Mouse (Mus musculus) CH12.LX (cell line): ENCODE measurements at regions not wholly inside any gene's neighbourhood (a gene's known extent, or its start where the extent isn't known, plus 50 kb on each side); places are given as distances from the start of the nearest gene placed in this dataset.

Experiments
- DNase-seq: peaks from one replicate; pipeline ENCODE4 v3.0.0-alpha.2; 2013; ENCODE audit errors: extremely low read depth
- H3K27ac ChIP-seq: 2 replicates; pipeline ENCODE4 v1.5.1; 2012; ENCODE audit warnings: low read depth, mild to moderate bottlenecking, control low read depth, moderate library complexity; ENCODE audit not compliant: insufficient read depth
- H3K27me3 ChIP-seq: replicated peaks from 2 replicates; pipeline ENCODE3; 2012; ENCODE audit warnings: inconsistent platforms
- H3K36me3 ChIP-seq, 2 experiments: replicated peaks in 1 of 2; 2 replicates each; pipeline versions ENCODE3 to v1.6.1; 2012; ENCODE audit warnings: inconsistent platforms in 1 of 2, low read length in 1 of 2, mild to moderate bottlenecking in 1 of 2, mixed read lengths in 1 of 2, moderate library complexity in 1 of 2; ENCODE audit not compliant: control insufficient read depth in 1 of 2, insufficient read depth in 1 of 2
- H3K4me1 ChIP-seq, 2 experiments: 2 replicates each; pipeline ENCODE4 v1.6.1; 2012; ENCODE audit warnings: inconsistent platforms in 1 of 2, moderate library complexity in 1 of 2; ENCODE audit not compliant: insufficient read depth in 2 of 2, control insufficient read depth in 1 of 2
- H3K4me2 ChIP-seq: 2 replicates; pipeline ENCODE4 v1.6.1; 2012; ENCODE audit warnings: low read depth, mild to moderate bottlenecking, control low read depth; ENCODE audit not compliant: poor library complexity, insufficient read depth, severe bottlenecking
- H3K4me3 ChIP-seq, 3 experiments: fragments of 150-350 bp in 1 of 3; sonication (generic) in 1 of 3; replicated peaks in 1 of 3; 2 replicates each; pipeline versions ENCODE3 to v1.5.1; 2011 to 2012; ENCODE audit warnings: low read depth in 2 of 3, low read length in 2 of 3, mild to moderate bottlenecking in 2 of 3, moderate library complexity in 2 of 3, control low read depth in 1 of 3, improper control_type of control experiment in 1 of 3, inconsistent platforms in 1 of 3, mixed read lengths in 1 of 3; ENCODE audit not compliant: poor library complexity in 1 of 3
- H3K79me2 ChIP-seq: replicated peaks from 2 replicates; pipeline ENCODE4 v1.6.1; 2012; ENCODE audit warnings: mild to moderate bottlenecking, moderate library complexity; ENCODE audit not compliant: control insufficient read depth, poor library complexity, insufficient read depth, severe bottlenecking; ENCODE audit errors: extremely low read depth
- H3K9ac ChIP-seq: 2 replicates; pipeline ENCODE4 v1.6.1; 2012; ENCODE audit warnings: low read depth, mild to moderate bottlenecking, control low read depth, moderate library complexity; ENCODE audit not compliant: insufficient read depth
- H3K9me3 ChIP-seq: replicated peaks from 2 replicates; pipeline ENCODE3; 2012; ENCODE audit warnings: low read length, inconsistent platforms, mixed read lengths
- BHLHE40 ChIP-seq: IDR thresholded peaks from 2 replicates; pipeline ENCODE4 v1.6.1; 2011; ENCODE audit warnings: mild to moderate bottlenecking, low read depth, low read length, improper control_type of control experiment
- CHD2 ChIP-seq: IDR thresholded peaks from 2 replicates; pipeline ENCODE4 v1.6.1; 2011; ENCODE audit warnings: low read length, improper control_type of control experiment
- CTCF ChIP-seq, 2 experiments: IDR thresholded peaks in 1 of 2; conservative IDR thresholded peaks in 1 of 2; 2 replicates each; pipeline ENCODE4 v1.5.1; 2011 to 2012; ENCODE audit warnings: low read depth in 2 of 2, low read length in 2 of 2, improper control_type of control experiment in 1 of 2, inconsistent platforms in 1 of 2, mild to moderate bottlenecking in 1 of 2, moderate library complexity in 1 of 2
- E2F4 ChIP-seq: IDR thresholded peaks from 2 replicates; pipeline ENCODE4 v1.6.1; 2011; ENCODE audit warnings: low read depth, low read length, improper control_type of control experiment; ENCODE audit not compliant: insufficient replicate concordance
- ELF1 ChIP-seq: IDR thresholded peaks from 2 replicates; pipeline ENCODE4 v1.6.1; 2014; ENCODE audit warnings: low read depth, mild to moderate bottlenecking, inconsistent platforms, low read length, improper control_type of control experiment
- ETS1 ChIP-seq: conservative IDR thresholded peaks from 2 replicates; pipeline ENCODE4 v1.6.1; 2012; ENCODE audit warnings: low read depth, mild to moderate bottlenecking, inconsistent platforms, low read length, improper control_type of control experiment, moderate library complexity
- GABPA ChIP-seq: IDR thresholded peaks from 2 replicates; pipeline ENCODE4 v1.6.1; 2012; ENCODE audit warnings: low read depth, low read length, improper control_type of control experiment, inconsistent platforms; ENCODE audit not compliant: insufficient replicate concordance
- HCFC1 ChIP-seq: IDR thresholded peaks from 2 replicates; pipeline ENCODE4 v1.6.1; 2012; ENCODE audit warnings: low read depth, mild to moderate bottlenecking, inconsistent platforms, low read length, improper control_type of control experiment
- JUN ChIP-seq: IDR thresholded peaks from 2 replicates; pipeline ENCODE4 v1.6.1; 2011; ENCODE audit warnings: low read depth, mild to moderate bottlenecking, low read length, improper control_type of control experiment, moderate library complexity; ENCODE audit not compliant: insufficient read depth
- JUND ChIP-seq: conservative IDR thresholded peaks from 2 replicates; pipeline ENCODE4 v1.6.1; 2011; ENCODE audit warnings: low read depth, low read length, improper control_type of control experiment
- MAX ChIP-seq: IDR thresholded peaks from 2 replicates; pipeline ENCODE4 v1.6.1; 2011; ENCODE audit warnings: low read length, improper control_type of control experiment
- MEF2A ChIP-seq: IDR thresholded peaks from 2 replicates; pipeline ENCODE4 v1.6.1; 2014; ENCODE audit warnings: low read depth, mild to moderate bottlenecking, inconsistent platforms, low read length, improper control_type of control experiment, borderline replicate concordance
- MYC ChIP-seq: IDR thresholded peaks from 2 replicates; pipeline ENCODE4 v1.6.1; 2011; ENCODE audit warnings: low read depth, mild to moderate bottlenecking, improper control_type of control experiment, low read length
- NELFE ChIP-seq: IDR thresholded peaks from 2 replicates; pipeline ENCODE4 v1.6.1; 2011; ENCODE audit warnings: low read depth, low read length, improper control_type of control experiment
- PAX5 ChIP-seq: IDR thresholded peaks from 2 replicates; pipeline ENCODE4 v1.6.1; 2012; ENCODE audit warnings: low read length, inconsistent platforms, mixed read lengths
- POLR2A ChIP-seq: IDR thresholded peaks from 2 replicates; pipeline ENCODE4 v1.6.1; 2011; ENCODE audit warnings: low read depth, mild to moderate bottlenecking, improper control_type of control experiment, low read length
- POLR2AphosphoS2 ChIP-seq: IDR thresholded peaks from 2 replicates; pipeline ENCODE4 v1.6.1; 2011; ENCODE audit warnings: low read depth, low read length, improper control_type of control experiment
- RAD21 ChIP-seq: IDR thresholded peaks from 2 replicates; pipeline ENCODE4 v1.6.1; 2011; ENCODE audit warnings: low read depth, mild to moderate bottlenecking, low read length, improper control_type of control experiment, moderate library complexity
- SIN3A ChIP-seq: IDR thresholded peaks from 2 replicates; pipeline ENCODE4 v1.6.1; 2012; ENCODE audit warnings: low read length, improper control_type of control experiment, inconsistent platforms
- TBP ChIP-seq: conservative IDR thresholded peaks from 2 replicates; pipeline ENCODE4 v1.6.1; 2011; ENCODE audit warnings: low read depth, low read length, improper control_type of control experiment
- UBTF ChIP-seq: IDR thresholded peaks from 2 replicates; pipeline ENCODE4 v1.6.1; 2012; ENCODE audit warnings: low read depth, mild to moderate bottlenecking, inconsistent platforms, low read length, improper control_type of control experiment, moderate library complexity
- USF1 ChIP-seq: IDR thresholded peaks from 2 replicates; pipeline ENCODE4 v1.6.1; 2014; ENCODE audit warnings: low read depth, mild to moderate bottlenecking, inconsistent platforms, low read length, improper control_type of control experiment
- USF2 ChIP-seq: conservative IDR thresholded peaks from 2 replicates; pipeline ENCODE4 v1.6.1; 2011; ENCODE audit warnings: low read depth, low read length, improper control_type of control experiment
- ZKSCAN1 ChIP-seq: IDR thresholded peaks from 2 replicates; pipeline ENCODE4 v1.6.1; 2012; ENCODE audit warnings: low read depth, inconsistent platforms, low read length, improper control_type of control experiment, borderline replicate concordance
- ZNF384 ChIP-seq: IDR thresholded peaks from 2 replicates; pipeline ENCODE4 v1.6.1; 2012; ENCODE audit warnings: low read depth, low read length, improper control_type of control experiment, inconsistent platforms
- dilution Hi-C: fragments of 300-500 bp; cut with MboI; formaldehyde crosslinking; loops from 2 replicates; pipeline ENCODE4 v1.14.3; 2020; ENCODE audit warnings: low sequenced_read_pairs; ENCODE audit not compliant: extremely low pct_unique_long_range_greater_than_20kb, extremely low pct_ligation_motif_present
- in situ Hi-C: fragments of 300-500 bp; cut with MboI; formaldehyde crosslinking; loops from 3 replicates; pipeline ENCODE4 v1.14.3; 2019; ENCODE audit warnings: low sequenced_read_pairs, low pct_ligation_motif_present, low pct_unique_long_range_greater_than_20kb, mixed read lengths

GRCm38 (mm10) chr10:118972626-118973025 is 102.6 kb upstream of the Dyrk2 start:
- Histone ChIP-seq H3K79me2 (no peaks in the 10 kb centered on the region), H3K27ac (no peak overlapping the region), H3K4me2 (no peak overlapping the region), H3K27me3 (no peaks in the 10 kb centered on the region), H3K4me3 (no peak overlapping the region), H3K36me3 (no peaks in the 10 kb centered on the region), H3K9me3 (peaks cover 8% of the 10 kb centered on the region), H3K9ac (no peak overlapping the region), H3K4me1 (peaks cover 0 to 51% of the 10 kb centered on the region in 2 experiments; a peak in 2 of 4 replicates)
- dilution Hi-C loops (no loop called here), in situ Hi-C loops (no loop called here)
- TF ChIP-seq BHLHE40 (no peak), CHD2 (no peak), JUN (no peak), MEF2A (no peak)
- no peak for DNase-seq

GRCm38 (mm10) chr10:118970457-118971175 is 100.6 kb upstream of the Dyrk2 start:
- in situ Hi-C loops (no loop called here), dilution Hi-C loops (no loop called here)

GRCm38 (mm10) chr10:118961713-118962181 is 91.7 kb upstream of the Dyrk2 start:
- Histone ChIP-seq H3K4me3 (no peak overlapping the region), H3K9me3 (no peaks in the 10 kb centered on the region), H3K27me3 (no peaks in the 10 kb centered on the region), H3K4me1 (no peaks in the 10 kb centered on the region), H3K27ac (no peak overlapping the region), H3K79me2 (no peaks in the 10 kb centered on the region), H3K36me3 (no peaks in the 10 kb centered on the region), H3K4me2 (no peak overlapping the region), H3K9ac (no peak overlapping the region)
- TF ChIP-seq USF2 (no peak), UBTF (no peak), MYC (no peak), ETS1 (no peak), CHD2 (no peak), USF1 (no peak), POLR2AphosphoS2 (no peak), ZNF384 (no peak), NELFE (no peak), JUND (no peak), TBP (no peak), SIN3A (no peak), JUN (no peak), CTCF (conservative IDR thresholded peaks at IDR 0.05 in 1 of 2, IDR thresholded peaks at IDR 0.05 in 1 of 2; ENCODE audit: low read depth in 2 of 2, low read length in 2 of 2) (no peak), ZKSCAN1 (no peak), GABPA (no peak), ELF1 (no peak)
- dilution Hi-C loops, result no loop called here
- in situ Hi-C loops, result no loop called here
- no peak for DNase-seq

More at GRCm38 (mm10) chr10:118970457-118971175, 100.6 kb upstream of the Dyrk2 start:
- Histone ChIP-seq H3K4me1 (peaks cover 0 to 31% of the 10 kb centered on the region in 2 experiments; a peak in 2 of 4 replicates), H3K36me3 (no peaks in the 10 kb centered on the region), H3K9me3 (peaks cover 8% of the 10 kb centered on the region), H3K27me3 (no peaks in the 10 kb centered on the region), H3K9ac (no peak overlapping the region), H3K27ac (no peak overlapping the region), H3K4me3 (no peak overlapping the region)
- DNase-seq, result peak; percentile 83
- TF ChIP-seq RAD21, result no peak
- TF ChIP-seq MYC, result no peak
- no peak for TF ChIP-seq MAX
- TF ChIP-seq HCFC1, result no peak
- no peak for TF ChIP-seq POLR2A
- 0 out of 2 replicates have a peak, but pooled peaks have one; percentile 11 for TF ChIP-seq MEF2A
- peak; percentile 92 for TF ChIP-seq ZNF384
- TF ChIP-seq JUND, result no peak
- no peak for TF ChIP-seq POLR2AphosphoS2
- TF ChIP-seq ZKSCAN1, result no peak
- no peak for TF ChIP-seq NELFE
- TF ChIP-seq E2F4, result no peak
- no peak for TF ChIP-seq GABPA
- TF ChIP-seq ELF1, result no peak
- TF ChIP-seq CHD2, result no peak
- no peak for TF ChIP-seq PAX5
- TF ChIP-seq, all 38 proteins: peak for 2
- Histone ChIP-seq H3K79me2 (no peaks in the 10 kb centered on the region), H3K4me2 (no peak overlapping the region; the same call in 1 of the 2 replicates)
